Mouse (Mus musculus): Measurements from ENCODE around the gene Tnrc18. TPM values are rescaled to one million over a fixed set of nuclear protein-coding genes. Genes with fewer than 3 reads are reported as not detected.
"Not testable (repeated sequence)": the region's sequence is repeated elsewhere in the genome, so short reads cannot be mapped to it uniquely, and the experiment has no call there.

Tnrc18 gene
- polyA plus RNA-seq, 1 experiment: 57.5 TPM

- WGBS: 90% methylated on average over 7 of the region's 7 CpGs
- H3K4me3 ChIP-seq (replicated peaks; ENCODE audit: control insufficient read depth, low read depth, low read length): no peak overlapping the region
- H3K27ac ChIP-seq (ENCODE audit: control insufficient read depth, insufficient read depth, low read depth, low read length, poor library complexity): no peak overlapping the region
- no peaks in the 10 kb centered on the region for H3K4me1 ChIP-seq (ENCODE audit: control insufficient read depth, insufficient read depth, low read length)
- no peak for TF ChIP-seq CTCF (IDR thresholded peaks at IDR 0.05; ENCODE audit: control insufficient read depth, insufficient read depth, low read length)
- no peak for TF ChIP-seq POLR2A (IDR thresholded peaks at IDR 0.05; ENCODE audit: borderline replicate concordance, control insufficient read depth, low read depth, low read length)
These were observed 31.4 kb upstream of the Tnrc18 start for GRCm38 (mm10) chr5:142848911-142849310.

DNA sequence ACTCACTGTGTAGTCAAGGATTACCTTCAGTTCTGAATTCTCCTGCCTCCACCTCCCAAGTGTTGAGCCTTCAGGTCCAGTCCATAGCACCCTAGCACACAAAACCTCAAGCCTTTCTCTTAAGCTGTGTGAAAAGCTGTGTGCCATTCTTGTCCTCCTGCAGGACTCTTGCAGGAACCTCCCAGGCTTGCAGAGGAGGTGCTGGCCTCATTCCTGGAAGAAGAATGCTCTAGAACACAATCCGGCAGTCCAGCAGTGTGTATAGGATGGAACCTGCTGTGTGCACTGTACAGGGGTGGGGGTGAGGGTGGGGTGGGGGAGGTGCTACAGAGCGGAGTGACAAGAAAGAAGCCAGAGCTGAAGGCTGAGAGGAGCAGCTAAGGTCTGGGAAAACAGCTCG is 30.7 kb upstream of the Tnrc18 start:
- Histone ChIP-seq H3K4me1 (ENCODE audit: control insufficient read depth, insufficient read depth, low read length) (no peaks in the 10 kb centered on the region), H3K27ac (ENCODE audit: control insufficient read depth, insufficient read depth, low read depth, low read length, poor library complexity) (no peak overlapping the region), H3K4me3 (replicated peaks; ENCODE audit: control insufficient read depth, low read depth, low read length) (no peak overlapping the region)
- 71% methylated on average over 3 of the region's 3 CpGs for WGBS
- TF ChIP-seq POLR2A (IDR thresholded peaks at IDR 0.05; ENCODE audit: borderline replicate concordance, control insufficient read depth, low read depth, low read length) (no peak), CTCF (IDR thresholded peaks at IDR 0.05; ENCODE audit: control insufficient read depth, insufficient read depth, low read length) (no peak)

- Histone ChIP-seq H3K4me3 (replicated peaks; ENCODE audit: control insufficient read depth, low read depth, low read length) (no peak overlapping the region), H3K27ac (ENCODE audit: control insufficient read depth, insufficient read depth, low read depth, low read length, poor library complexity) (no peak overlapping the region), H3K4me1 (ENCODE audit: control insufficient read depth, insufficient read depth, low read length) (no peaks in the 10 kb centered on the region)
- TF ChIP-seq CTCF (IDR thresholded peaks at IDR 0.05; ENCODE audit: control insufficient read depth, insufficient read depth, low read length) (peak; percentile 59), POLR2A (IDR thresholded peaks at IDR 0.05; ENCODE audit: borderline replicate concordance, control insufficient read depth, low read depth, low read length) (no peak)
- WGBS: 54% methylated on average over 8 of the region's 8 CpGs
These were observed 27.0 kb upstream of the Tnrc18 start for GRCm38 (mm10) chr5:142844467-142844866.

DNA sequence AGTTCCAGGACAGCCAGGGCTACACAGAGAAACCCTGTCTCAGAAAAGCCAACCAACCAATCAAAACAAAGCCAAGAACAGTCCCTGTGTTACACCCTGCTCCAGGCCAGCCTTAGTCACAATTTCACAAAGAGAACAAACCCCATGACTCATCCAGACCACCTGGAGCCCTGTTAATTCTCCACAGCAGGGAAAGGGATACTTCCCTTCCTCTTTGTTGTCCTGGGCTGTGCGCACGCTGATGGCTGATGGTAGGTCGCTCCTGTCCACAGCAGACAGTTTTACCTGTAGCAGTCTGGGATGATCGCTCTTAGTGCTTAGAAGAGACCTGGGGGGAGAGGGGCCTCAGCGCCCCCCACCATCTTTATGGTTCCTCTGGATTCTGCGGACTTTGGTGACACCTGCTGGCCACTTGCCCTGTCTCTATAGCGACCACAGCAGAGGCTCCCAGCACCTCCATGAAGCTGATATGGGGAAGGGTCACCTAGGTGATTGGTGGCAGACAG is 24.7 kb upstream of the Tnrc18 start:
- Histone ChIP-seq H3K4me3 (replicated peaks; ENCODE audit: control insufficient read depth, low read depth, low read length) (no peak overlapping the region), H3K4me1 (ENCODE audit: control insufficient read depth, insufficient read depth, low read length) (no peaks in the 10 kb centered on the region), H3K27ac (ENCODE audit: control insufficient read depth, insufficient read depth, low read depth, low read length, poor library complexity) (no peak overlapping the region)
- 50% methylated on average over 7 of the region's 7 CpGs for WGBS
- TF ChIP-seq CTCF (IDR thresholded peaks at IDR 0.05; ENCODE audit: control insufficient read depth, insufficient read depth, low read length): peak; percentile 62
- TF ChIP-seq POLR2A (IDR thresholded peaks at IDR 0.05; ENCODE audit: borderline replicate concordance, control insufficient read depth, low read depth, low read length): no peak

DNA sequence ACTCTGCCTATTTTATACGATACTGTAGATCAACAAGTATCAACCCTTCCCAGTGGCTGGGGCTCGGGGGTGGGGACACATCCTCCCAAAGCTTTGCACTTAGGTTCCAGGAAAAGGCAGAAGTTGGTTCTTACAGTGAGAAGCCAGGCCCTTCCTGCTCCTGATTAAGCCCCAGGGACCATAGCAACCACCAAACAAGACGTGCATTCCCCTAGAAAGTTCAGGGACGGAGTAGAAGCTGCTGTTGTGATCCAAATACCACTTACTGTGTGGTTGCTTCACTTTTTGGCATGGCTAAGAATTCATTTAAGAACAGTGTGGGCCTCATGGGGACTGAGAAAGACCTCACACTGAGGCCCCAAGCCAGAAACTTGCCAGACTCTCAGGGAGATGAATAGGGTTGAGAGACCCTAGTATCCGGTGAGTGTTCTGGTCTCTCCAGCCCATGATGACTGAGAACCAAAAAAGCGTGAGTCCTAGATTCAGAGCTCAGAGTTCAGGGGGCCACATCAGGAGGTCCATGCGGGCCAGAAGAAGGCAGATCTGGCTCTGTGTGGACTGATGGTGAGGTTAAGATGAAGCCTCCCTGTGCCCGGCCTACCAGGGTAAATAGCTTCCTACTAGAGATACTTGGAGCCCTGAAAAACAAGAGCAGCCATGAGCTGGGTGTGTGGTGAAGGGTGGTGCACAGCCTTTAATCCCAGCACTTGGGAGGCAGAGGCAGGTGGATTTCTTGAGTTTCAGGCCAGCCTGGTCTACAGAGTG is 24.1 kb upstream of the Tnrc18 start:
- Histone ChIP-seq H3K4me3 (replicated peaks; ENCODE audit: control insufficient read depth, low read depth, low read length) (no peak overlapping the region), H3K4me1 (ENCODE audit: control insufficient read depth, insufficient read depth, low read length) (no peaks in the 10 kb centered on the region), H3K27ac (ENCODE audit: control insufficient read depth, insufficient read depth, low read depth, low read length, poor library complexity) (no peak overlapping the region)
- no peak for TF ChIP-seq CTCF (IDR thresholded peaks at IDR 0.05; ENCODE audit: control insufficient read depth, insufficient read depth, low read length)
- WGBS: 78% methylated on average over 8 of the region's 8 CpGs

DNA sequence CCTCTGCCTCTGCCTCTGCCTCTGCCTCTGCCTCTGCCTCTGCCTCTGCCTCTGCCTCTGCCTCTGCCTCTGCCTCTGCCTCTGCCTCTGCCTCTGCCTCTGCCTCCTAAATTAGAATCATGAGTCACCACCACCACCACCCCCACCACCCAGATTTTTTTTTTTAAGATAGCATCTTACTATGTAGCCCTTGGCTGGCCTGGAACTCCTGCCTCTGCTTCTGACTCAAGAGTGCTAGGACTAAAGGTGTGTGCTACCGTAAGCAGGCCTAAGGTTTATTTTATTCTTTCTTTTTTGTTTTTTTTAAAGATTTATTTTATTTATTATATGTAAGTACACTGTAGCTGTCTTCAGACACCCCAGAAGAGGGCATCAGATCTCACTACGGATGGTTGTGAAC is 20.0 kb upstream of the Tnrc18 start:
- 88% methylated on average over 2 of the region's 2 CpGs for WGBS
- H3K4me1 ChIP-seq (ENCODE audit: control insufficient read depth, insufficient read depth, low read length): not testable (repeated sequence)

DNA sequence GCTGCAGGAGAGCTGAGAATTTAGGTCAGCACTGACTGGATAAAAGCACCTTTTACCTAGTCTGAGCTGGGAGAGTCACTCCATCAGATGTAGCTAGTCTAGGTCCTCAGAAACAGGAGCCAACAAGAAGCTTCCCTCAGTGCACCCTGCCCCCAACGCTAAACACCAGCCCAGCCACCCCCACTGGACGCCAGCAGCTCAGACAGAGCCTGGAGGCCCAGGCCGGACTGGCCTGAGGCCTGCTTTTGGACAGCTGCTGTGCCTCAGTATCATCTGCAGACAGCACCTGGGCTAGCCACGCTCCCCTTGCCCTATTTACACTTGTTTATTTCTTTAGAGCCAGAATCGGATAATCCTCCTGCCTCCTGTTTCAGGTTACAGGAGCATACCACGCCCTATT is 19.4 kb upstream of the Tnrc18 start:
- Histone ChIP-seq H3K4me1 (ENCODE audit: control insufficient read depth, insufficient read depth, low read length) (no peaks in the 10 kb centered on the region), H3K27ac (ENCODE audit: control insufficient read depth, insufficient read depth, low read depth, low read length, poor library complexity) (no peak overlapping the region), H3K4me3 (replicated peaks; ENCODE audit: control insufficient read depth, low read depth, low read length) (no peak overlapping the region)
- TF ChIP-seq POLR2A (IDR thresholded peaks at IDR 0.05; ENCODE audit: borderline replicate concordance, control insufficient read depth, low read depth, low read length): no peak
- TF ChIP-seq CTCF (IDR thresholded peaks at IDR 0.05; ENCODE audit: control insufficient read depth, insufficient read depth, low read length): no peak
- WGBS: 87% methylated on average over 6 of the region's 6 CpGs

More for the DNA sequence above, 20.0 kb upstream of the Tnrc18 start:
- not testable (repeated sequence) for H3K4me3 ChIP-seq (replicated peaks; ENCODE audit: control insufficient read depth, low read depth, low read length); H3K27ac ChIP-seq (ENCODE audit: control insufficient read depth, insufficient read depth, low read depth, low read length, poor library complexity)

GRCm38 (mm10) chr5:142833646-142834438 is 16.4 kb upstream of the Tnrc18 start:
- TF ChIP-seq CTCF (IDR thresholded peaks at IDR 0.05; ENCODE audit: control insufficient read depth, insufficient read depth, low read length) (no peak), POLR2A (IDR thresholded peaks at IDR 0.05; ENCODE audit: borderline replicate concordance, control insufficient read depth, low read depth, low read length) (no peak)
- Histone ChIP-seq H3K27ac (ENCODE audit: control insufficient read depth, insufficient read depth, low read depth, low read length, poor library complexity) (no peak overlapping the region), H3K4me3 (replicated peaks; ENCODE audit: control insufficient read depth, low read depth, low read length) (no peak overlapping the region), H3K4me1 (ENCODE audit: control insufficient read depth, insufficient read depth, low read length) (no peaks in the 10 kb centered on the region)
- 67% methylated on average over 8 of the region's 8 CpGs for WGBS

All from bone marrow, adult 2 months (tissue).